Mouse (Mus musculus) spleen, postnatal 10 days (tissue): Measurements from ENCODE around the gene Rnf224.

ENCODE experiments used
- DNase-seq, 2 experiments: peaks; one replicate each; pipeline ENCODE4 v3.0.0; 2021 to 2022; ENCODE audit warnings: low spot score in 2 of 2

Gene Rnf224

GRCm38 (mm10) chr2:25256443-25257109, 20.0 kb upstream of the Rnf224 start:
- DNase-seq = peak; percentile 41 to 82

- peak; percentile 87 to 93 for DNase-seq
Observed at GRCm38 (mm10) chr2:25255284-25255779, 18.7 kb upstream of the Rnf224 start, which contains the start of gene Tmem203. Gene Tmem203 (plus strand): TSS chr2:25255439.

DNA sequence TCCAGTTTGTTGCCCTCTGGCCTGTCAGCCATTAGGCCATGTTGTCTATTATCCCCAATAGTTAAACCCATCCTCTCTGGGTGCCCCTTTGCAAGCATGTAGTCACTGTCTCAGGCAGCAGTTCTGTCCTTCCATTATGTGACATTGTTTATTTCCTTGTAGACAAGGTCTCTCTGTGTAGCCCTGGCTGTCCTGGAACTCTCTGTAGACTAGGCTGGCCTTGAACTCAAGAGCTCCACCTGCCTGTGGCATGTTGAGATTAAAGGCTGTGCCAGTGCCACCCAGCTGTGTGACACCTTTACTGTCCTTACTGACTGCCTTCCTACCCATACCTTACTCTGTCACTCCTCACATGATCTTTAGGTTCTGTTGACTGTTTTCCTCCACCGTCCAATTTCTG, 15.7 kb upstream of the Rnf224 start:
- DNase-seq = peak in 1 of 2 experiments; percentile 54

- no peak for DNase-seq
Observed at GRCm38 (mm10) chr2:25246183-25247072, 9.8 kb upstream of the Rnf224 start, which contains the start of gene AL732309.1. Gene AL732309.1 (minus strand): TSS chr2:25246863.

DNA sequence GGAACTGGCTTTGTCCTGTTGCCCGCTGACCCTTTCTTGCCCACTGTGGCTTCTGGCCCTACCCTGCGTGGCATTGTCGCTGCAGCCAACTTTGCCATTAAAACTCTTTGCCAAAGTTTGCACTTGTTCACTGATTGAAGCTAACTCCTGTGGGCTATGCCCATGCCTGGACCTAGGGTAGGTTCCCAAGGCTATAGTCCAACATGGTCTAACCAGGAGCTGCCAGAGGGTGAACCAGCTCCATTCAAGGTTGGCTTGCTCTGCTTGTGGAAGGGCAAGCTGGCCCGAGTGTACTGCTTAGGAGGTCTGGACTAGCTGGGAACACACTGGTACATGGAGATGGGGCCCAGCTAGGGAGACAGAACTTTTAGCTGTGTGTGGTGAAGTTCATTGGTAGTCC, 7.6 kb upstream of the Rnf224 start:
- DNase-seq = no peak

DNA sequence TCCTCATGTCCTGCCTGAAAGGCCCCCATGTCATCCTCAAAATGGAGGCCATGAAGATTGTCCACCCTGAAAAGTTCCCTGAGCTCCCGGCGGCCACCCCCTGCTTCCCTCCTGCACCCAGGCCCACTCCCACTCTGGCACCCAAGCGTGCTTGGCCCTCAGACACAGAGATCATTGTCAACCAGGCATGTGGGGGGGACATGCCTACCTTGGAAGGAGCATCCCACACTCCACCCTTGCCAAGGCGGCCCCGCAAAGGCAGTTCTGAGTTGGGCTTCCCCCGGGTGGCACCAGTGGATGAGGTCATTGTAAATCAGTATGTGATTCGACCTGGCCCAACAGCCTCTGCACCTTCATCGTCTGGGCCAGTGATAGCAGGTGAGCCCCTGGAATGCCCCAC, 6.8 kb upstream of the Rnf224 start:
- DNase-seq = no peak

DNA sequence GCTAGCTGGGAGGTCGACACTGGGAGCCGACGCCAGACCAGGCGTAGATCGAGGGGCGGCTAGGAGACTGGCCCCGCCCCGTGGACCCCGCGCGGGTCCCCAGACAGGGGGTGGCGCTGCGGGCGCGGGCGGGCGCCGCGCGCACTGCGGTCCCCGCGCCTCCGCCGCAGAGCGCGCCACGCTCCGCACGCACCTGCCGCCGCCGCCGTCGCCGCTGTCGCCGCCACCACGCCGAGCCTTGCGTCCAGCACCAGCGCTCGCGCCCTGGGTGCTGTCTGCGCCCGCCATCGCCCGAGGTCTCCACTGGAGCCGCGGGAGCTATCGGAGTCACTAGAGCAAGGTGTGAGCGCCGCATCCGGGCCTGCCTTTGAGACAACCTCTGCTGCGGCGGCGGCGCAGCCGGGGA, 5.5 kb upstream of the Rnf224 start, which contains the start of the genes Rnf208 and Cysrt1:
Gene Rnf208 (plus strand): TSS at position 155 of the 406 bp plus-strand sequence.
Gene Cysrt1 (minus strand): TSS at position 352 of the 406 bp plus-strand sequence.
- DNase-seq = no peak

DNA sequence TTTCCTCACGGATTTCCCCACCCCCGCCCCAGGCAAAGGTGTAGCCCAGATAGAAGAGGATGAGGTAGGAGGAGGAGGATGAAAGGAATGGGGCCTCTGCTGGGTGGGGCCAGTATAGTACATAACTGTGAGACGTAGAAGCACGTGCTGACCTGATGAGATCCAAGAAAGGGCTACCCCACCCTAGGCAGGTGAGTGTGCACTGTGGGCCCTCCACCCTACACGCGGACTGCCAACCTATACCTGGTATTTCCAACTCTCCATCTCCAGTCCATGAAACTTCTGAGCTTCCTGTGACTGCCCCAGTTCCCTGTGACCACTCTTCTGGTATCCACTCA, 4.8 kb upstream of the Rnf224 start:
- no peak for DNase-seq

DNA sequence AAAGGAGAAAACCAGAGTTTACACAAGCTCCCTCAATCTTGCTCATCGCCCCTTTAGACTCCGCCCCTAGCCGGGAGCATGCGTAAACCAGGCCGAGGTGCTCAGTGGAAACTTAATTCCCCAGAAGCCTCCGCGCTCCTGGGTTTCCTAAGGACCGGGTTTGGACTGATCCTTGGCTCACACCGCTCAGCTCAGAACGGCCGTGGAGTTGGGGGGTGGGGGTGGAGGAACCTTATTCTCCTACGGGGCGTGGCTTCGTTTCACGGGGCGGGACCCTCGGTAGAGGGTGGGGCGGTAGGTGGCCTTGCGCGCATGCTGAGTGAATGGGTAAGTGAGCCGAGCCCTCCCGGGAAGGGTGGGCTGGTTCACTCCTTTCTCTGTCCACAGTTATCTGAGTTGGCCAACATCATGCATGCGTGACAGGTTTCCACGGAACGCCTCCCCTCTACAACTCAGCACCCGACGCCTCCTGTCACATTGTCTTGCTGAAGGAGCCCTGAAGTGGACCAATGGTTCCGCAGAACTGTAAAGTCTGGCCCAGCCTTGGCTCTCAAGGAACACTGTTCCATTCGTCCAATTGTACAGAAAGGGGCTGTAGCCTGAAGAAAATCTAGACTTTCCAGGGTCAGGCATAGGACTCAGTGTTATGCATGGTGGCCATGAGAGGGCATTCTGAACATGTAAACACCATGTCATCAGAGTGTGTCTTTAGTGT, 4.3 kb upstream of the Rnf224 start:
- peak in 1 of 2 experiments; percentile 54 for DNase-seq

- no peak for DNase-seq
Observed at GRCm38 (mm10) chr2:25240310-25240709, 3.7 kb upstream of the Rnf224 start.

GRCm38 (mm10) chr2:25239766-25240165, 3.2 kb upstream of the Rnf224 start:
- DNase-seq = no peak

DNA sequence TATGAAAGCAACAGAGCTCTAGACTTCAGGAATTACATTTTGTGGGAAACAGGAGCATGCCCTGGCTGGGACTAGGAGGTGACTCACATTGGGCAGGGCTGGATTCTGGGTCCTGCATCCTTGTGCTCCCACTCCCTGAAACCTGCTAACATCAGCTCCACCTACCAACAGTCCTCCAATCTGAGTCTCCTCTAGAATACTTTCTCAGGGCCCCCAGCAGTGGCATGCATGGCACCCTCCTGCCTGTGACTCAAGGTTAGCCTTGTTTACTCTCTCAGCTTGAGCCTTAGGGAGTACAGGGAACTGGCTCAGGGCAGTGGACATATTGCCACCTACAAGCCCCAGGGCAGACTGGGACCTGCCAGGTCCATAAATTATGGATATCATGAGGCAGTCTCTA, 1.5 kb upstream of the Rnf224 start:
- no peak for DNase-seq

- no peak for DNase-seq
Observed at GRCm38 (mm10) chr2:25237522-25237921, 935 bp upstream of the Rnf224 start.

DNA sequence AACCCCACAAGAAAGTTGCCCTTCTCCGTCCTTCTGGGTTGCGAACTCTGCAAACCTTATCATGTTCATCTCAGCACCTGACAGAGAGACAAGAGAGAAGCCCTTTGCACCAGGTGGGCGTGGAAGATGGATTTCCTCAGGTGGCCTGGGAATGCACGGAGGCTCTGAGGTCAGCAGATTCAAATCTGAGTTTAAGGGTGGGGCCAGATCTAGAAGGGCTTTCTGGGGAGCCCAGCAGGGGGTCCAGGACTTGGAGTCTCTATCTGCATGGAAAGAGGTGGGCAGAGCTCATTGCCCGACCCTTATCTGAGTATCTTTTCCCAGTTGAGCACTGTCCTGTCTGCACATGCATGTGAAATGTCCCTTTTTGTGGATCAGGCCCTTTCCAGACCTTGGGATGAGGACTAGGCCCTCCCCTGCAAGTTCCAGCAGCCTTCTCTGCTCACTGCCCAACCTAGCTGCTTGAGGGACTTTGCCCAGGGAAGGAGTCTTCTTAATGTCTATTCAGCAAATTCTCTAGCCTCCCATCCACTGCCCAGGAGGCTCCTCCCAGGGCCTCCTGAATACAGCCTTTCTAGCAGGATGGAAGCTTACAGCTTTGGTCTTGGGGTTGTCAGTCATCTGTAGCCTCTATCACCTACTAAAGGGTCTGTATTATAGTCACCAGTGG, 1.9 kb downstream of the Rnf224 start:
- no peak for DNase-seq

GRCm38 (mm10) chr2:25234050-25234449, 2.5 kb downstream of the Rnf224 start, which contains the start of gene Slc34a3:
Gene Slc34a3 (minus strand): TSS chr2:25234364.
- DNase-seq = no peak

DNA sequence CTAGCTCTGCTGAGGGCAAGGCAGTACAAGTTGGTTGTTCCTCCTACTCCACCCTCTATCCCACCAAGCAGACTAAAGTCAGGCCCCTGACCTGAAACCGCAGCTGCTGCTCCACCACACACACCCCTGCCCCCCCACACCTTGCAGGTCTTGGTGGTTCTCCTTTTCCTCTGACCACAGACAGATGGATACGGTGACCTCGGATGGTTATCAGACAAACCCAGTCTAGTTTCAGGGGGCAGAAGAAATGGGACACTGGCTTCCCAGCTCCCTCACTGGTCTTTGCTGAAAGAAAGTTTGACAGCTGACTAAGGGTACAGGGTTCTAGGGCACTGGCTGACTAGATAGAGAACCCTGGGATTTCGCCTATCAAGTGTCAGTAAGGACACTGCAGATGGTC, 3.2 kb downstream of the Rnf224 start:
- no peak for DNase-seq

GRCm38 (mm10) chr2:25231038-25231437, 5.5 kb downstream of the Rnf224 start:
- DNase-seq = no peak

- DNase-seq = no peak
Observed at GRCm38 (mm10) chr2:25230581-25230980, 6.0 kb downstream of the Rnf224 start.

GRCm38 (mm10) chr2:25229582-25229981, 7.0 kb downstream of the Rnf224 start:
- no peak for DNase-seq

DNA sequence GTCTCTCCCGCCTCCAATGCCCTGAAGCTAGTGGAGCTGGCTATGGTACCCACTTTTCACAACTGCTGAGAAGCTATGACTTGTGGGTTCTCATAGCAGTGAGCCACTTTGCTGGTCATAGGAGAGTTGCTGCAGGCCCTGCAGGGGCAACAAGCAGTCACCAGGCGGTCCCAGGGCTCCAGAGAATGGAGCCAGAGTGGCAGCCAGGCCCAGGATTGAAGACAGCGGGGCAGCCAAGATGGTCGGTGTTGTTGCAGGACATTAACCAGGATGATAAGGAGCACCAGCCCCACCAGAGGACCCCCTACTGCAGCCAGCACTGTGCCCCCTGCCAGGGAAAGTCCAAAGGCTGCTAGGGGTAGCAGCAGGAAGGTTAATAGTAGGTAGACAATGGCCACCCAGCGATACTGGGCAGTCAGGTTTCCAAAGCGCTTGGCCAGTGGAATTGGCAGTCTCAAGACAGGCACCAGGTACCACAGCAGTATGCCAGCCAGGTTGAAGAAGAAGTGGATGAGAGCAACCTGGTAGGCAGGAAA, 7.5 kb downstream of the Rnf224 start:
- DNase-seq = no peak

DNA sequence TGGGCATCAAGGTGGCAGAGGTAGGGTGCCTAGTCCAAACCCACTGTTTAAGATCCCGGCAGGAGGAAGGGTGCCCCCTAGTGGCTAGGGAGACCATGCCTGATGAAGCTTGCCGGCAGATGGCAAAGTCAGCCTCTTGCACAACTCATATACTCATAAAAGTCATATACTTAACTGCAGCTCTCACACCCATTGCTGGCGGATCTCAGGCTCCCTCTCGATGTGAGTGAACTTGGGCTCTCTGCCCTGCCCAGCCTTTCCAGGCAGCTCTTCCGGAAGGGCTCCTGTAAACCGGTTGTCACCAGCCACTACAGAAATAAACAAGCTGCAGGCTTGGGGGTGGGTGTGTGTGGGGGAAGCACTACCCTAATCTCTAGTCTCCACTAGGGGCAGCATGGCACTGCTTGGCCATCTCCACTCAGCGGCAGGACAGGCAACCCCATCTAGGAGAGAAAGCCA, 8.1 kb downstream of the Rnf224 start:
- DNase-seq = peak; percentile 90 to 94
